ENCODE assay signal across 12 mouse cellular contexts in genomic region chr3:30370860-30371455, GRCm38 (mm10).
DNase-seq lines count a peak whose midpoint lies in the region; ATAC-seq and TF ChIP-seq lines count a peak whose summit lies in the region.
"Had no signal": no experiment of that assay in that cellular context is flagged by ENCODE, and none has a peak within 500 bp of the region (broad histone marks: within the 10 kb centered on the region; RNA-seq: fewer than 3 reads in every experiment).

No protein-coding gene starts in this region.

- H3K4me2 ChIP-seq in heart, embryonic 16.5 days (ENCODE audit: low read depth, low read length) = peak overlapping the region; percentile 19; the same call in 1 of the 2 replicates
- H3K4me2 ChIP-seq in embryonic facial prominence, embryonic 11.5 days (ENCODE audit: low read depth, low read length) = no peak overlapping the region
- peak overlapping the region; percentile 19; the same call in 1 of the 2 replicates for H3K4me2 ChIP-seq in limb, embryonic 13.5 days (replicated peaks)

- H3K36me3 ChIP-seq in heart, embryonic 16.5 days (ENCODE audit: control insufficient read depth, insufficient read depth) = no peaks in the 10 kb centered on the region
- H3K36me3 ChIP-seq in embryonic facial prominence, embryonic 11.5 days (replicated peaks; ENCODE audit: control insufficient read depth, insufficient read depth, low read depth, low read length) = no peaks in the 10 kb centered on the region
- no peaks in the 10 kb centered on the region for H3K36me3 ChIP-seq in limb, embryonic 13.5 days

- H3K9ac ChIP-seq in heart, embryonic 16.5 days (ENCODE audit: low read length) = no peak overlapping the region
- no peak overlapping the region for H3K9ac ChIP-seq in embryonic facial prominence, embryonic 11.5 days (replicated peaks; ENCODE audit: low read length)
- no peak overlapping the region for H3K9ac ChIP-seq in limb, embryonic 13.5 days

- TF ChIP-seq POLR2A in brain, embryonic 14.5 days (IDR thresholded peaks at IDR 0.05; ENCODE audit: borderline replicate concordance, extremely low read depth, insufficient read depth, insufficient read length, poor library complexity, severe bottlenecking) = no peak

- H3K4me1 ChIP-seq in heart, embryonic 16.5 days (ENCODE audit: control insufficient read depth, insufficient read depth, low read length) = no peaks in the 10 kb centered on the region
- no peaks in the 10 kb centered on the region; the same call in 1 of the 2 replicates for H3K4me1 ChIP-seq in embryonic facial prominence, embryonic 11.5 days (ENCODE audit: control insufficient read depth, insufficient read depth, low read length)
- peaks cover 29% of the 10 kb centered on the region for H3K4me1 ChIP-seq in limb, embryonic 13.5 days

- no peaks in the 10 kb centered on the region for H3K27me3 ChIP-seq in heart, embryonic 16.5 days (ENCODE audit: control insufficient read depth, insufficient read depth, low read length)
- H3K27me3 ChIP-seq in embryonic facial prominence, embryonic 11.5 days (ENCODE audit: control insufficient read depth, insufficient read depth, low read length) = no peaks in the 10 kb centered on the region
- H3K27me3 ChIP-seq in limb, embryonic 13.5 days = no peaks in the 10 kb centered on the region

- no peak overlapping the region for H3K27ac ChIP-seq in heart, embryonic 16.5 days (ENCODE audit: low read length)
- no peak overlapping the region for H3K27ac ChIP-seq in embryonic facial prominence, embryonic 11.5 days (replicated peaks; ENCODE audit: low read depth, low read length)
- H3K27ac ChIP-seq in limb, embryonic 13.5 days = no peak overlapping the region

- no peak overlapping the region for H3K4me3 ChIP-seq in heart, embryonic 16.5 days (ENCODE audit: low read length)
- no peak overlapping the region for H3K4me3 ChIP-seq in embryonic facial prominence, embryonic 11.5 days (ENCODE audit: low read depth, low read length)
- H3K4me3 ChIP-seq in limb, embryonic 13.5 days = no peak overlapping the region

- WGBS in heart, embryonic 16.5 days = 63% methylated on average over 16 of the region's 16 CpGs
- WGBS in embryonic facial prominence, embryonic 11.5 days = 49% methylated on average over 16 of the region's 16 CpGs
- 76% methylated on average over 16 of the region's 16 CpGs for WGBS in limb, embryonic 13.5 days

- ATAC-seq in heart, embryonic 16.5 days (replicated peaks; ENCODE audit: extremely low read depth, insufficient read depth, low FRiP score) = no peak
- no peak for ATAC-seq in embryonic facial prominence, embryonic 11.5 days (replicated peaks; ENCODE audit: insufficient number of reproducible peaks, low FRiP score, low TSS enrichment, low read depth)
- ATAC-seq in limb, embryonic 13.5 days (ENCODE audit: low FRiP score, low read depth) = no peak
- ATAC-seq: Patski had no signal

- no peaks in the 10 kb centered on the region for H3K9me3 ChIP-seq in heart, embryonic 16.5 days (replicated peaks; ENCODE audit: control insufficient read depth, low read length)
- H3K9me3 ChIP-seq in embryonic facial prominence, embryonic 11.5 days (replicated peaks; ENCODE audit: control insufficient read depth, low read length) = no peaks in the 10 kb centered on the region
- no peaks in the 10 kb centered on the region for H3K9me3 ChIP-seq in limb, embryonic 13.5 days

- TF ChIP-seq CTCF in brain, embryonic 14.5 days (IDR thresholded peaks at IDR 0.05; ENCODE audit: borderline replicate concordance, extremely low read depth, insufficient read depth, insufficient read length) = no peak

- no peak for DNase-seq in heart, postnatal 14 days
- peak; percentile 63 for DNase-seq in brain, embryonic 14.5 days (ENCODE audit: low read depth)
- peak; percentile 45 for DNase-seq in embryonic facial prominence, embryonic 11.5 days (ENCODE audit: low spot score)
- no peak for DNase-seq in right cerebral cortex, postnatal 10 days (ENCODE audit: low spot score in 2 of 2)
- DNase-seq in gastrocnemius, adult 18-20 months (ENCODE audit: low spot score) = no peak
- no peak for DNase-seq in c-Kit-positive CD71-positive TER-119-positive erythroid progenitor cells, embryonic 14.5 days (ENCODE audit: low spot score)
- DNase-seq: adrenal gland, postnatal 14 days; cerebellum, adult 8-10 months; kidney, adult 11 months had no signal

- intact Hi-C loops in heart, postnatal 14 days (cut with DNase I) = no loop called here

Comparison
In these comparisons a context has a peak if more than half of its experiments do, and no peak if none do; other contexts are left out.
1. DNase-seq: peak in brain, embryonic 14.5 days (single experiment) and embryonic facial prominence, embryonic 11.5 days (single experiment); none in heart, postnatal 14 days (0 of 2), right cerebral cortex, postnatal 10 days (0 of 2), gastrocnemius, adult 18-20 months (single experiment) and c-Kit-positive CD71-positive TER-119-positive erythroid progenitor cells, embryonic 14.5 days (single experiment).